Mouse (Mus musculus) thymus, adult 2 months (tissue): ENCODE results near the gene Mrtfa.

Experiments
- CTCF ChIP-seq: fragments of 200-500 bp; IDR thresholded peaks from 2 replicates; pipeline ENCODE4 v1.5.1; 2012; ENCODE audit warnings: mild to moderate bottlenecking, control low read depth, low read length, moderate library complexity, borderline replicate concordance; ENCODE audit not compliant: control insufficient read depth, poor library complexity, insufficient read depth; ENCODE audit errors: extremely low read depth
- POLR2A ChIP-seq: fragments of 200-500 bp; IDR thresholded peaks from 2 replicates; pipeline ENCODE4 v1.6.1; 2012; ENCODE audit warnings: mild to moderate bottlenecking, low read length, control low read depth, moderate library complexity; ENCODE audit not compliant: control insufficient read depth, poor library complexity, insufficient read depth; ENCODE audit errors: extremely low read depth

DNA sequence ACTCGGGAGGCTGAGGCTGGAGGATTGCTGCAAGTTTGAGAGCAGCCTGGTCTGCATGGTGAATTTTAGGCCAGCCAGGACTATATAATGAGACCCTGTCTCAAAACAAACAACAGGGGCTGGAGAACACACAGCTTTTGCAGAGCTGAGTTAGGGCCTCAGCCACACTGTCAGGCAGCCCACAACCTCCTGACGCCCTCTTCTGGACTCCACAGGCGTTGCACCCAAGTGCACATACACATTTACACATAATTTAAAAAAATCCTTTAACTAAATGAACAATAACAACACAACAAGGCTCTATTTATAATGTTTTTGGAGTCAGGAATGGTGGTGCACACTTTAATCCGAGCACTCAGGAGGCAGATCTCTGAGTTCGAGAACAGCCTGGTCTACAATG is 7.9 kb upstream of the Mrtfa start:
- TF ChIP-seq CTCF (0 out of 2 replicates have a peak, but pooled peaks have one; percentile 25), POLR2A (no peak)
